Mouse (Mus musculus) stomach, postnatal 0 days (tissue): ENCODE measurements around the gene Olfr357. TPM values are rescaled to one million over a fixed set of nuclear protein-coding genes. Genes with fewer than 3 reads are reported as not detected.

ENCODE experiments used
- ATAC-seq: fragments of 200-750 bp; cut with Nextera tagmentation; 2 replicates; pipeline ENCODE4 v1.8.0; 2017; ENCODE audit not compliant: low FRiP score, low TSS enrichment
- DNase-seq: peaks from one replicate; pipeline ENCODE4 v3.0.0-alpha.2; 2016; ENCODE audit warnings: low spot score
- H3K27ac ChIP-seq: fragments of 300-500 bp; sonication (generic); replicated peaks from 2 replicates; pipeline ENCODE4 v1.5.1; 2014; ENCODE audit warnings: mild to moderate bottlenecking, control low read depth
- H3K27me3 ChIP-seq: fragments of 300-500 bp; sonication (generic); 2 replicates; pipeline ENCODE4 v1.6.1; 2014; ENCODE audit warnings: low read length; ENCODE audit not compliant: control insufficient read depth, insufficient read depth
- H3K36me3 ChIP-seq: fragments of 300-500 bp; sonication (generic); 2 replicates; pipeline ENCODE4 v1.6.1; 2014; ENCODE audit warnings: low read length, mixed read lengths; ENCODE audit not compliant: control insufficient read depth, insufficient read depth
- H3K4me1 ChIP-seq: fragments of 300-500 bp; sonication (generic); replicated peaks from 2 replicates; pipeline ENCODE4 v1.6.1; 2014; ENCODE audit warnings: antibody characterized with exemption; ENCODE audit not compliant: control insufficient read depth, insufficient read depth
- H3K4me2 ChIP-seq: fragments of 300-500 bp; sonication (generic); replicated peaks from 2 replicates; pipeline ENCODE4 v1.6.1; 2014; ENCODE audit warnings: low read depth, mild to moderate bottlenecking, control low read depth, moderate library complexity
- H3K4me3 ChIP-seq: fragments of 300-500 bp; sonication (generic); 2 replicates; pipeline ENCODE4 v1.5.1; 2014; ENCODE audit warnings: low read depth, low read length, control low read depth
- H3K9ac ChIP-seq: fragments of 300-500 bp; sonication (generic); 2 replicates; pipeline ENCODE4 v1.6.1; 2014; ENCODE audit warnings: mild to moderate bottlenecking, low read length, control low read depth, mixed read lengths
- H3K9me3 ChIP-seq: fragments of 300-500 bp; sonication (generic); 2 replicates; pipeline ENCODE4 v1.6.1; 2016; ENCODE audit warnings: low read length; ENCODE audit not compliant: control insufficient read depth
- CTCF ChIP-seq: IDR thresholded peaks from 2 replicates; pipeline ENCODE4 v1.5.1; 2016; ENCODE audit warnings: antibody characterized with exemption, low read depth, mild to moderate bottlenecking, moderate library complexity
- EP300 ChIP-seq: optimal IDR thresholded peaks from 2 replicates; pipeline ENCODE3; 2016; ENCODE audit warnings: antibody characterized with exemption
- WGBS: fragments of 180-500 bp; shearing (Covaris S2); extraction: QIAGEN DNeasy Blood & Tissue Kit; methylation state at CpG from one replicate; pipeline ENCODE4 v1.1.7; 2014; 5-methylcytosine and 5-hydroxymethylcytosine counted together
- polyA plus RNA-seq: library from polyadenylated mRNA; unstranded; fragments of >200 nt; fragmentation: Nextera tagmentation; extraction: Ambion mirVana; gene quantifications from 2 replicates; pipeline ENCODE4 v1.2.1, GENCODE M21; 2015

The Olfr357 gene
- 0.01 TPM in 1 of 2 replicates, not detected in the other for polyA plus RNA-seq

GRCm38 (mm10) chr2:36993527-36993926, at the start of gene Olfr357:
TSS of gene Olfr357 (plus strand) at chr2:36993827.
- DNase-seq = no peak
- Histone ChIP-seq H3K9me3 (no peaks in the 10 kb centered on the region), H3K4me2 (no peak within 1 kb of the TSS), H3K9ac (no peak within 1 kb of the TSS), H3K27ac (no peak within 1 kb of the TSS), H3K36me3 (no peaks in the 10 kb centered on the region), H3K4me3 (no peak within 1 kb of the TSS), H3K4me1 (no peaks in the 10 kb centered on the region), H3K27me3 (no peaks in the 10 kb centered on the region)
- ATAC-seq = no peak
- WGBS = 48% methylated on average over 1 of the region's 1 CpGs
- TF ChIP-seq CTCF = no peak
- no peak for TF ChIP-seq EP300

GRCm38 (mm10) chr2:36997030-36997429, 3.4 kb downstream of the Olfr357 start:
- Histone ChIP-seq H3K9me3 (no peaks in the 10 kb centered on the region), H3K4me3 (no peak overlapping the region), H3K27me3 (no peaks in the 10 kb centered on the region), H3K4me1 (no peaks in the 10 kb centered on the region), H3K27ac (no peak overlapping the region), H3K36me3 (no peaks in the 10 kb centered on the region), H3K9ac (no peak overlapping the region), H3K4me2 (no peak overlapping the region)
- ATAC-seq = no peak
- 73% methylated on average over 1 of the region's 1 CpGs for WGBS
- no peak for DNase-seq
- TF ChIP-seq CTCF (no peak), EP300 (no peak)

- Histone ChIP-seq H3K9me3 (no peaks in the 10 kb centered on the region), H3K4me1 (no peaks in the 10 kb centered on the region), H3K9ac (no peak within 1 kb of the TSS), H3K27ac (no peak within 1 kb of the TSS), H3K36me3 (no peaks in the 10 kb centered on the region), H3K4me2 (no peak within 1 kb of the TSS), H3K4me3 (no peak within 1 kb of the TSS), H3K27me3 (no peaks in the 10 kb centered on the region)
- ATAC-seq (no peak), DNase-seq (no peak)
- no peak for TF ChIP-seq CTCF
- no peak for TF ChIP-seq EP300
Observed at GRCm38 (mm10) chr2:37009235-37009634, 15.6 kb downstream of the Olfr357 start, which contains the start of gene Olfr358. TSS of gene Olfr358 (minus strand) at chr2:37009335.

Other genes with a start within 250 kb of the Olfr357 start
- not detected in 2 replicates for gene Olfr348, start 209.6 kb upstream of the Olfr357 start, polyA plus RNA-seq
- not detected in 2 replicates for gene Olfr50, start 203.3 kb upstream of the Olfr357 start, polyA plus RNA-seq
- not detected in 2 replicates for gene Olfr3, start 176.8 kb upstream of the Olfr357 start, polyA plus RNA-seq
- not detected in 2 replicates for gene Olfr350, start 147.5 kb upstream of the Olfr357 start, polyA plus RNA-seq
- gene Olfr351, start 131.2 kb upstream of the Olfr357 start, polyA plus RNA-seq = not detected in 2 replicates
- gene Olfr352, start 125.4 kb upstream of the Olfr357 start, polyA plus RNA-seq = not detected in 2 replicates
- not detected in 2 replicates for gene Olfr353, start 100.9 kb upstream of the Olfr357 start, polyA plus RNA-seq
- gene Olfr354, start 88.1 kb upstream of the Olfr357 start, polyA plus RNA-seq = 0.05 TPM in 1 of 2 replicates, not detected in the other
- not detected in 2 replicates for gene Olfr355, start 64.9 kb upstream of the Olfr357 start, polyA plus RNA-seq
- gene Olfr356, start 56.7 kb upstream of the Olfr357 start, polyA plus RNA-seq = not detected in 2 replicates
- not detected in 2 replicates for gene Olfr358, start 15.5 kb downstream of the Olfr357 start, polyA plus RNA-seq
- not detected in 2 replicates for gene Olfr360, start 71.9 kb downstream of the Olfr357 start, polyA plus RNA-seq
- gene Olfr361, start 95.5 kb downstream of the Olfr357 start, polyA plus RNA-seq = not detected in 2 replicates
- gene Olfr362, start 124.1 kb downstream of the Olfr357 start, polyA plus RNA-seq = not detected in 2 replicates
- not detected in 2 replicates for gene Olfr364-ps1, start 145.5 kb downstream of the Olfr357 start, polyA plus RNA-seq
- not detected in 2 replicates for gene Olfr365, start 194.4 kb downstream of the Olfr357 start, polyA plus RNA-seq
- gene Olfr366, start 217.7 kb downstream of the Olfr357 start, polyA plus RNA-seq = not detected in 2 replicates